ENCODE assay signal across 9 mouse cellular contexts in the genomic region with DNA sequence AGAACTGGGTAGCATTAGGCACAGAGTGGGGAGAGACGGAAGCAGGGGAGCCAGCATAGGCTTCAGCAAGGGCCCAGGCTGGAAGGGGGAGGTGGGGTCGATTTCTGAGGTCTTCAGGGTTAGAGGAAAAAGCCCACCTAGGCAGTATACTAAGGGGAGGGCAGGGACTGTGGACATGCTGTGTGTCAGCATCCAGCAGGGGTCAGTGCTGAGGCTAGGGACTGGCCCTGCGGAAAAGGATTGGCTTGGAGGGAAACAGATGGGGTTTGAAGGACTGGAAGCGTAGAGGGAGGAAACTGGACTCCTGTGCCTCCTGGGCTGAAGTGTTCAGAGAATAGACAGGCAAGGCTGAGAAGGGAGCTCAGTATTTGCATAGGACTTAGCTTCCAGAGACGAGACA.
A peak's percentile ranks its signal among the peaks of the same experiment; 100 is the strongest.
DNase-seq lines count a peak whose midpoint lies in the region; ATAC-seq and TF ChIP-seq lines count a peak whose summit lies in the region.
"Had no signal": no experiment of that assay in that cellular context is flagged by ENCODE, and none has a peak within 500 bp of the region (broad histone marks: within the 10 kb centered on the region; RNA-seq: fewer than 3 reads in every experiment).

No protein-coding gene starts in this region.

- peak; percentile 87 for TF ChIP-seq CTCF in hindbrain, postnatal 0 days (IDR thresholded peaks at IDR 0.05; ENCODE audit: low read depth)

- no peaks in the 10 kb centered on the region for H3K9me3 ChIP-seq in hindbrain, postnatal 0 days (ENCODE audit: low read length)
- H3K9me3 ChIP-seq in liver, embryonic 16.5 days (replicated peaks; ENCODE audit: control insufficient read depth, low read length): no peaks in the 10 kb centered on the region
- H3K9me3 ChIP-seq in neural tube, embryonic 12.5 days: no peaks in the 10 kb centered on the region
- H3K9me3 ChIP-seq: embryonic facial prominence, embryonic 13.5 days had no signal

- peak; percentile 35 for DNase-seq in ovary, postnatal 14 days (ENCODE audit: low spot score)
- DNase-seq in ovary, adult 18-20 months (ENCODE audit: low spot score): no peak
- DNase-seq in c-Kit-positive CD71-negative TER-119-negative erythroid progenitor cells, embryonic 14.5 days (ENCODE audit: low read depth): peak; percentile 35
- DNase-seq in forelimb bud, embryonic 11.5 days (ENCODE audit: low read depth, low spot score): peak; percentile 72
- DNase-seq in hindbrain, postnatal 0 days (ENCODE audit: low spot score): peak; percentile 66
- no peak for DNase-seq in Muller cell, postnatal 12 days (ENCODE audit: inconsistent ontology term)

- H3K4me2 ChIP-seq in hindbrain, postnatal 0 days (ENCODE audit: low read depth, low read length): no peak overlapping the region
- no peak overlapping the region for H3K4me2 ChIP-seq in liver, embryonic 16.5 days (ENCODE audit: low read depth, low read length)
- no peak overlapping the region for H3K4me2 ChIP-seq in neural tube, embryonic 12.5 days (replicated peaks)
- H3K4me2 ChIP-seq: embryonic facial prominence, embryonic 13.5 days had no signal

- no peaks in the 10 kb centered on the region for H3K4me1 ChIP-seq in hindbrain, postnatal 0 days (ENCODE audit: insufficient read depth, low read length)
- H3K4me1 ChIP-seq in liver, embryonic 16.5 days (ENCODE audit: control insufficient read depth, low read depth, low read length): peaks cover 11% of the 10 kb centered on the region
- no peaks in the 10 kb centered on the region for H3K4me1 ChIP-seq in neural tube, embryonic 12.5 days

- H3K36me3 ChIP-seq in hindbrain, postnatal 0 days (ENCODE audit: insufficient read depth, low read length): no peaks in the 10 kb centered on the region
- H3K36me3 ChIP-seq in liver, embryonic 16.5 days (ENCODE audit: control insufficient read depth, insufficient read depth): no peaks in the 10 kb centered on the region
- peaks cover 9% of the 10 kb centered on the region; the same call in 1 of the 2 replicates for H3K36me3 ChIP-seq in neural tube, embryonic 12.5 days

- no peak overlapping the region for H3K4me3 ChIP-seq in hindbrain, postnatal 0 days (ENCODE audit: low read length)
- H3K4me3 ChIP-seq in liver, embryonic 16.5 days (ENCODE audit: low read depth, low read length): no peak overlapping the region
- no peak overlapping the region for H3K4me3 ChIP-seq in neural tube, embryonic 12.5 days
- H3K4me3 ChIP-seq: embryonic facial prominence, embryonic 13.5 days had no signal

- H3K9ac ChIP-seq in hindbrain, postnatal 0 days (replicated peaks; ENCODE audit: low read length): no peak overlapping the region
- H3K9ac ChIP-seq in liver, embryonic 16.5 days (ENCODE audit: low read depth, low read length): no peak overlapping the region
- H3K9ac ChIP-seq in neural tube, embryonic 12.5 days: no peak overlapping the region
- H3K9ac ChIP-seq: embryonic facial prominence, embryonic 13.5 days had no signal

- no peaks in the 10 kb centered on the region for H3K27me3 ChIP-seq in hindbrain, postnatal 0 days (ENCODE audit: insufficient read depth, low read length)
- H3K27me3 ChIP-seq in liver, embryonic 16.5 days (ENCODE audit: control insufficient read depth, insufficient read depth, low read depth, low read length): no peaks in the 10 kb centered on the region
- H3K27me3 ChIP-seq in neural tube, embryonic 12.5 days (replicated peaks): no peaks in the 10 kb centered on the region

- H3K27ac ChIP-seq in hindbrain, postnatal 0 days: no peak overlapping the region
- peak overlapping the region; percentile 42; the same call in 1 of the 2 replicates for H3K27ac ChIP-seq in liver, embryonic 16.5 days (ENCODE audit: low read length)
- H3K27ac ChIP-seq in neural tube, embryonic 12.5 days: no peak overlapping the region
- H3K27ac ChIP-seq: embryonic facial prominence, embryonic 13.5 days had no signal

- 39% methylated on average over 5 of the region's 5 CpGs for whole genome bisulfite sequencing in hindbrain, postnatal 0 days
- 29% methylated on average over 5 of the region's 5 CpGs for WGBS in liver, embryonic 16.5 days (ENCODE audit: insufficient replicate concordance)
- WGBS in neural tube, embryonic 12.5 days: 39% methylated on average over 5 of the region's 5 CpGs

- peak; percentile 80 for ATAC-seq in hindbrain, postnatal 0 days
- ATAC-seq in liver, embryonic 16.5 days (ENCODE audit: low read depth): 0 out of 2 replicates have a peak, but pooled peaks have one; percentile 20
- ATAC-seq in neural tube, embryonic 12.5 days (ENCODE audit: low FRiP score, low read depth): peak; percentile 74

Comparison
In these comparisons a context has a peak if more than half of its experiments do, and no peak if none do; other contexts are left out.
1. DNase-seq: peak in ovary, postnatal 14 days (single experiment), c-Kit-positive CD71-negative TER-119-negative erythroid progenitor cells, embryonic 14.5 days (single experiment), forelimb bud, embryonic 11.5 days (single experiment) and hindbrain, postnatal 0 days (single experiment); none in ovary, adult 18-20 months (single experiment) and Muller cell, postnatal 12 days (single experiment).
2. ATAC-seq: peak in every context shown above with its lines; median percentile 80 in hindbrain, postnatal 0 days; 74 in neural tube, embryonic 12.5 days; 20 in liver, embryonic 16.5 days.